Mouse (Mus musculus) limb, embryonic 11.5 days (tissue): ENCODE results near the gene Efs. TPM values are rescaled to one million over a fixed set of nuclear protein-coding genes. Genes with fewer than 3 reads are reported as not detected.

Experiments used
- ATAC-seq: fragments of 200-750 bp; cut with Nextera tagmentation; 2 replicates; pipeline ENCODE4 v1.8.0; 2017; ENCODE audit warnings: low read depth; ENCODE audit not compliant: insufficient number of reproducible peaks, low FRiP score, low TSS enrichment
- DNase-seq: peaks from one replicate; pipeline ENCODE4 v3.0.0-alpha.2; 2015; ENCODE audit warnings: low spot score
- H3K27ac ChIP-seq: fragments of 300-500 bp; sonication (generic); replicated peaks from 2 replicates; pipeline ENCODE4 v1.5.1; 2014; ENCODE audit warnings: low read depth, mild to moderate bottlenecking, low read length
- H3K27me3 ChIP-seq: fragments of 300-500 bp; sonication (generic); 2 replicates; pipeline ENCODE4 v1.6.1; 2014; ENCODE audit warnings: mild to moderate bottlenecking, low read length, mixed read lengths; ENCODE audit not compliant: control insufficient read depth, insufficient read depth
- H3K36me3 ChIP-seq: fragments of 300-500 bp; sonication (generic); 2 replicates; pipeline ENCODE4 v1.6.1; 2014; ENCODE audit warnings: mild to moderate bottlenecking, low read length, moderate library complexity, mixed read lengths; ENCODE audit not compliant: control insufficient read depth, insufficient read depth
- H3K4me1 ChIP-seq: fragments of 300-500 bp; sonication (generic); 2 replicates; pipeline ENCODE4 v1.6.1; 2014; ENCODE audit warnings: low read length, mixed read lengths; ENCODE audit not compliant: control insufficient read depth, insufficient read depth
- H3K4me2 ChIP-seq: fragments of 300-500 bp; sonication (generic); 2 replicates; pipeline ENCODE4 v1.6.1; 2014; ENCODE audit warnings: low read depth, mild to moderate bottlenecking, moderate library complexity; ENCODE audit not compliant: severe bottlenecking
- H3K4me3 ChIP-seq: fragments of 300-500 bp; sonication (generic); 2 replicates; pipeline ENCODE4 v1.5.1; 2014; ENCODE audit warnings: low read depth, low read length
- H3K9ac ChIP-seq: fragments of 300-500 bp; sonication (generic); 2 replicates; pipeline ENCODE4 v1.6.1; 2014; ENCODE audit warnings: mild to moderate bottlenecking, low read length
- H3K9me3 ChIP-seq: fragments of 300-500 bp; sonication (generic); 2 replicates; pipeline ENCODE4 v1.6.1; 2016; ENCODE audit warnings: low read length; ENCODE audit not compliant: control insufficient read depth
- WGBS: fragments of 180-500 bp; shearing (Covaris S2); extraction: QIAGEN DNeasy Blood & Tissue Kit; methylation state at CpG from one replicate; pipeline ENCODE4 v1.1.7; 2014; 5-methylcytosine and 5-hydroxymethylcytosine counted together
- polyA plus RNA-seq: library from polyadenylated mRNA; unstranded; fragments of >200 nt; fragmentation: Nextera tagmentation; extraction: Ambion mirVana; gene quantifications from 2 replicates; pipeline ENCODE4 v1.2.1, GENCODE M21; 2014

Efs gene
- polyA plus RNA-seq, 1 experiment from 2014 or later, result 44.6 TPM

DNA sequence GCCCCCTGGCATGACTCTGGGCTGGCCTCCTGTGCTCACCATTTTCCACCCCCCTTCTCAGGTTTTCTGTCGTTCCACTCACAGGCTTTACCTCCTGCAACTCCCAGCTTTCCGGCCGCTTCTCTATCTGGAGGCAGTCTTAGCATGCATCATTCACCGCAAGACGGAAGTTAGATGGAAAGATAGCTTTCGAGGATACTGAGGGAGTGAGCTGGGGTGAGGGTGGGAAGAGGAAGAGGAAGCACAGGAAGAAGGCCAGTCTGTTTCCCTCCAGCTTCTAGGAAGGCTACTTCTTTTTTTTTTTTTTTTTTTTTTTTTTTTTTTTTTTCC lies 10.9 kb upstream of the Efs start:
- DNase-seq (no peak), ATAC-seq (no peak)
- Histone ChIP-seq H3K4me3 (no peak overlapping the region), H3K36me3 (no peaks in the 10 kb centered on the region), H3K9ac (no peak overlapping the region), H3K27me3 (no peaks in the 10 kb centered on the region), H3K4me1 (peaks cover 3% of the 10 kb centered on the region; the same call in 1 of the 2 replicates), H3K4me2 (no peak overlapping the region), H3K27ac (no peak overlapping the region), H3K9me3 (no peaks in the 10 kb centered on the region)
- WGBS, result 67% methylated on average over 6 of the region's 6 CpGs

GRCm38 (mm10) chr14:54935904-54936830 lies 10.2 kb upstream of the Efs start, which contains the start of gene Cmtm5:
Gene Cmtm5 (plus strand): TSS chr14:54936261.
- Histone ChIP-seq H3K36me3 (no peaks in the 10 kb centered on the region), H3K4me2 (no peak within 1 kb of the TSS), H3K9me3 (no peaks in the 10 kb centered on the region), H3K4me1 (peaks cover 3% of the 10 kb centered on the region; the same call in 1 of the 2 replicates), H3K4me3 (no peak within 1 kb of the TSS), H3K27me3 (no peaks in the 10 kb centered on the region), H3K9ac (no peak within 1 kb of the TSS), H3K27ac (peak within 1 kb of the TSS; percentile 9; the same call in 1 of the 2 replicates)
- WGBS, result 41% methylated on average over 8 of the region's 8 CpGs
- DNase-seq, result no peak
- ATAC-seq, result no peak

- Histone ChIP-seq H3K4me1 (peaks cover 5% of the 10 kb centered on the region; the same call in 1 of the 2 replicates), H3K36me3 (no peaks in the 10 kb centered on the region), H3K9me3 (no peaks in the 10 kb centered on the region), H3K9ac (no peak within 1 kb of the TSS), H3K4me3 (no peak within 1 kb of the TSS), H3K4me2 (no peak within 1 kb of the TSS), H3K27me3 (no peaks in the 10 kb centered on the region), H3K27ac (no peak within 1 kb of the TSS)
- WGBS, result 29% methylated on average over 6 of the region's 6 CpGs
- no peak for ATAC-seq
- no peak for DNase-seq
Observed at GRCm38 (mm10) chr14:54932645-54933150, 6.8 kb upstream of the Efs start, which contains the start of gene Il25. Gene Il25 (plus strand): TSS chr14:54932695.

DNA sequence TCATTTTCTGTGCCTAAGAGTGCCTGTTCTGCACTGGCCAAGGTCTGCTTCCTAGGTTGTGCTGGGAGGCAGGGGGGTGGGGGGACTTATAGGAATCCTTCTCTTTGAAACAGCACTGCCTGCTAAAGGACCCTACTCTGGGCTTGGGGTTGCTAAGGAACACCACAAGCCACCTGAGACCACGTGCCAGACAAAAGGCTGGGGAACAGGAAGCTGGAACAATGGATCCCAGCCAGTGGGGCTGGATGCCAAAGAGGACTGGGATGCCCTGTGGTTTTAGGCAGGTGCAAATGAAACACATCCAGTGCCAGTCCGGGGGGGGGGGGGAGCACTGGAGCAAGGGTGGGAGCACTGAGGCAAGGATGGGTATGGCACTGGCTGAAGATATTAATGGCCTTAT lies 4.5 kb upstream of the Efs start:
- Histone ChIP-seq H3K9me3 (no peaks in the 10 kb centered on the region), H3K27ac (no peak overlapping the region), H3K4me3 (no peak overlapping the region), H3K9ac (no peak overlapping the region), H3K36me3 (no peaks in the 10 kb centered on the region), H3K4me1 (peaks cover 15% of the 10 kb centered on the region), H3K4me2 (no peak overlapping the region), H3K27me3 (no peaks in the 10 kb centered on the region)
- WGBS, result 36% methylated on average over 2 of the region's 2 CpGs
- ATAC-seq (no peak), DNase-seq (no peak)

DNA sequence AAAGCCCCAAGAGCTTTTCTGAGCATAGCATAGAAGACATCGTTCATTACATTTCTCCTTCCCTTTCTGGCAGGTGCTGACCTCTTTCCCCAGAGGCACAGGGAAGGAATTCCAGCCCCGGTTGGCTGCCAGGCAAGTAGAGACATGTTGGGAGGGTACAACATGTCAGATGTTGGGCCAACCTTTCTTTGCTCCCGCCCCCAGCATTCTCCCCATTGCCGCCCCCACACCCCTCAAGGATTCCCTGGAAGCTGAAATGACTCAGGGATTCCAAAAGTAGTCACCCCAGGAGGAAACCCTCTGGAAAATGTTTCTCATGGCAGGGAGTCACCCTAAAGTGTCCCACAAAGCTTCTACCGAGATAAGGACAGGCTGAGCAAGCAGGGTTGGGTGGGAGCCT lies 3.9 kb upstream of the Efs start:
- Histone ChIP-seq H3K9me3 (no peaks in the 10 kb centered on the region), H3K27ac (no peak overlapping the region), H3K36me3 (no peaks in the 10 kb centered on the region), H3K9ac (no peak overlapping the region), H3K4me1 (peaks cover 15% of the 10 kb centered on the region), H3K4me2 (no peak overlapping the region), H3K27me3 (no peaks in the 10 kb centered on the region), H3K4me3 (no peak overlapping the region)
- 82% methylated on average over 5 of the region's 5 CpGs for WGBS
- no peak for DNase-seq
- ATAC-seq, result no peak

- WGBS, result 6% methylated on average over 7 of the region's 7 CpGs
- H3K4me2 ChIP-seq, result peak overlapping the region; percentile 83
- no peaks in the 10 kb centered on the region for H3K36me3 ChIP-seq
- peaks cover 20% of the 10 kb centered on the region for H3K4me1 ChIP-seq
- no peaks in the 10 kb centered on the region for H3K27me3 ChIP-seq
- H3K9ac ChIP-seq, result peak overlapping the region; percentile 92
- H3K4me3 ChIP-seq, result peak overlapping the region; percentile 53
- no peaks in the 10 kb centered on the region for H3K9me3 ChIP-seq
- ATAC-seq (no peak), DNase-seq (peak; percentile 31)
- H3K27ac ChIP-seq, result peak overlapping the region; percentile 99
Observed at GRCm38 (mm10) chr14:54927296-54927695, 1.4 kb upstream of the Efs start.

- under 1% methylated on average over 51 of the region's 58 CpGs for WGBS
- Histone ChIP-seq H3K36me3 (peaks cover 1% of the 10 kb centered on the region; the same call in 1 of the 2 replicates), H3K4me2 (peak overlapping the region; percentile 83), H3K9ac (peak overlapping the region; percentile 92), H3K4me1 (peaks cover 20% of the 10 kb centered on the region), H3K27ac (peak overlapping the region; percentile 99), H3K27me3 (no peaks in the 10 kb centered on the region), H3K9me3 (peaks cover 1% of the 10 kb centered on the region; the same call in 1 of the 2 replicates), H3K4me3 (peak overlapping the region; percentile 53)
- peak; percentile 91 for DNase-seq
- ATAC-seq, result peak; percentile 81
Observed at GRCm38 (mm10) chr14:54926401-54927158, 654 bp upstream of the Efs start.
